Mouse (Mus musculus) mouse embryonic stem cell (cell line): ENCODE measurements around the gene Mapre3.

Experiments used
- in situ Hi-C, 2 experiments: fragments of 300-500 bp; cut with MboI; formaldehyde crosslinking; loops; 1 replicate in 1 of 2; 3 replicates in 1 of 2; pipeline ENCODE4 v1.14.3; 2019 to 2020; ENCODE audit warnings: low sequenced_read_pairs in 2 of 2, low pct_unique_long_range_greater_than_20kb in 1 of 2, mixed read lengths in 1 of 2; ENCODE audit not compliant: unreplicated experiment in 1 of 2

Mapre3 gene

GRCm38 (mm10) chr5:30814424-30815119, at the start of gene Mapre3:
Gene Mapre3 (plus strand): TSS chr5:30814641.
- in situ Hi-C loops = no loop called here

GRCm38 (mm10) chr5:30765596-30766370, 48.7 kb upstream of the Mapre3 start:
- in situ Hi-C loops = no loop called here

GRCm38 (mm10) chr5:30768082-30768481, 46.4 kb upstream of the Mapre3 start:
- in situ Hi-C loops = no loop called here

DNA sequence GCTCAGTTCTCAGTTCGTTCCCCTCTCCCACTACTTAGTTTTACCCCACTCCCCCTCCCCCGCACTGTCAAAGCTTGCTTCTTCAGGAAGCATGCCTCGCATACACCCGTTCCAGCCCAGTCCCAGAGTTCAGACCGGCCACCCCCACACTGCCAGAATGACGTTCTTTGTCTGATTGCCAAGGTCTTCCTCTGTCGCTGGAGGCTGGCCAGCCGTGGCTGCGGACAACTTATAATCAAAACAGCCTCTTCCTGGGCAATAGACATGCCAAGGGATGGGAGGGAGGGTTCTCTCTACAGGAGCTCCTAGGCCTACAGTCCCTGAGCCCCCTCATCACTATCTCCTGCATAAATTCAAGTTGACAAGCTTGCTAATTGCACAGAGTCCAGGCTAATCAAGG, 45.8 kb upstream of the Mapre3 start:
- in situ Hi-C loops = no loop called here

GRCm38 (mm10) chr5:30769075-30769474, 45.4 kb upstream of the Mapre3 start:
- in situ Hi-C loops = no loop called here

- in situ Hi-C loops = loop anchor here (5.0 to 10.0 kb wide), 2 partner anchors 62 to 70 kb away; partner anchors contain the start of gene Dpysl5 (in 1 of the 2)
These were observed 39.7 kb upstream of the Mapre3 start for GRCm38 (mm10) chr5:30774601-30775371.

DNA sequence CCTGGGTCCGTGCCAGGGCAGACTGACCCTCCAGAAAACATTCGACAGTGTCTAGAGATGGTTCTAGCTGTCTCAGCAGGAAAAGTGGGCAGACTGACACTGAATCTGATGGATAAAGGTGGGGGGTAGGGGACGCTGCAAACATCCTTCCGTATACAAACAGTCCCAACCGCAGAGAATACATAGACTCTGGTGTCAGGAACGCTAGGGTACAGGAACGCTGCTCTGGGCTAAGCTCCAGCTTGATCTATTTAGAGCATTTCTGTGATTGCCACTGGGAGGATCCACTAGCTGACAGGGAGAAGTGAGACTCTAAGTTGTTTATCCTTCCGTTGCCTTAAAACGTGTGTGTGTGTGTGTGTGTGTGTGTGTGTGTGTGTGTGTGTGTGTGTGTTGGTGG, 33.7 kb upstream of the Mapre3 start:
- in situ Hi-C loops = no loop called here

- in situ Hi-C loops = no loop called here
These were observed 33.3 kb upstream of the Mapre3 start for GRCm38 (mm10) chr5:30781147-30781546.

GRCm38 (mm10) chr5:30787381-30787780, 27.1 kb upstream of the Mapre3 start:
- in situ Hi-C loops = no loop called here

DNA sequence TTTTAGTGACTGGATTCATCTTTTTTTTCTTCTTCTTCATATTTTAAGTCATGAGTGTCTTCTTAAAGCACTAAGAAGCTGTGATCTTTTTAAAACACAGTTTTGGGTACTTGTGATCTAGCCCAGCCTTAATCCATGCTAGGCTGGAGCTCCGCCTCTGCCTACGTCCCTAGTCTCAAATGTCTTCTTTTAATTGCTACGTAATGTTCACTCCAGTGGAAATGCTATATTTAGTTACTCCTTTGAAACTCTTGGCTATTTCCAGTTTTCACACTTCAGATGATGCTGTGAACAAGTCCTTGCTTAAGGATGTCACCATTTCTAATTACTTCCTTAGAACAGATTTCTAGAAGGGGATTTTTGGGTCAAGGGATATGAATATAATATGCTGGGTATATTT, 24.4 kb upstream of the Mapre3 start:
- in situ Hi-C loops = no loop called here

GRCm38 (mm10) chr5:30796125-30796524, 18.3 kb upstream of the Mapre3 start:
- in situ Hi-C loops = no loop called here

GRCm38 (mm10) chr5:30797482-30797881, 17.0 kb upstream of the Mapre3 start:
- in situ Hi-C loops = no loop called here

GRCm38 (mm10) chr5:30797982-30798381, 16.5 kb upstream of the Mapre3 start:
- in situ Hi-C loops = no loop called here

GRCm38 (mm10) chr5:30798965-30799364, 15.5 kb upstream of the Mapre3 start:
- in situ Hi-C loops = no loop called here

DNA sequence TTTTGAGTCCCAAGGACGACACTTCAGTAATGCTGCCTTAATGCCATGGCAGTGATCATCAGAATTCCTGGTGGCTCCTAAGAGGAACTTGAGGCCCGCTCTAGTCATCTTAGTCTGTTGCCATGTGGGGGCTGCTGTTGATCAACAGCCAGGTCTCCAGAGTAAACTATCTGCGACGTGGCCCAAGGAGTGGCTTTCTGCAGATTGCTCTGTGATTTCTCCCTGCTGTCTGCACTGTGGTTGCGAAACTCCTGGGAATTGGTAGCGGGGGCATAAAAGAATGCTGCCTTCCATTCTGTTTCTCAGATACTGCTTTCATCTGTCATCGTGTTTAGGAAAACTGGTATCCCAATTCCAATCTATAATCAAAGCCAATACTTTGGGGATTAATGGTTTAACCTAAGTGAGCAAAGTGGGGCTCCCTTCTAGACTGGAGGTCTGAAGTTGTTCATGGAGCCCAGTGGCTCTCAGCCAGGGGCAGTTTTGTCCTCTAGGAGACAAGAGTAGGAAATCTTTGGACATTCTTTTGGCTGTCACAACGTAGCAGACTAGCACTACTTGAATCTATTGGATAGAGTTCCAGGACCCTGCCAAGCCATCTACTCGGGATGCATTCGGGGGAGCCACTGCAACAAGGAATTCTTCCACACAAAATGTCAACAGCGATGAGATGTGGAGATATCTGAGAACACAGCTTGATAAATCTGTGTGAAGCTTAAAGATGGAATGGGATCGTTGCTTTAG, 11.5 kb upstream of the Mapre3 start:
- in situ Hi-C loops = loop anchor here (5.0 to 10.0 kb wide), 3 partner anchors 129 to 202 kb away; no protein-coding TSS in a partner anchor

GRCm38 (mm10) chr5:30806106-30806505, 8.3 kb upstream of the Mapre3 start:
- in situ Hi-C loops = loop anchor here (10.0 kb wide), 2 partner anchors 129 to 199 kb away; no protein-coding TSS in a partner anchor

- in situ Hi-C loops = no loop called here
These were observed 652 bp downstream of the Mapre3 start for GRCm38 (mm10) chr5:30815120-30815465.

DNA sequence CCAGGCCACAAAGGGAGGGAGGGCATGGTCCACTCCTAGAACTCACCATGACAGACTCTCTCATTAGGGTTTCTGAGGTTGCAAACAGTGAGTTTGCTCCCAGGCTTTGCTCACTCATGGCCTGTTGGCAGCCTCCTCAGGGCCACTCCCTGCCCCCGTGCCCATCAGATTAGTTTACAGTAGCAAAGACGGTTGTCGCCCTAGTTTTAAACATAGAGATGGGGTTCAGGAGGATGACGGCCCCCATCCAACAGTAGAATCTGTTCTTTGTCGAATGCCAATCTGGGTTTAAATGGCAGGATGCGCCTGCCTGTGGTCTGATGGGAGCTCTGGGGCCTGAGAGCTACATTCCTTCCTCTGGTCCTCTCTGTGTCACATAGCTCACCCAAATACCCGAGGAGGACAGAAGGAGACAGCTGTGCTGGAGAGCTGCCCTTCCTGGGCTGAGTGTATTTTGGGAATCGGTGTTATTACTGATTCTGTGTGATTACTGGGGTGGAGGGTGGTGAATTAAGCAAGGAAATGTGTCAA, 1.9 kb downstream of the Mapre3 start:
- in situ Hi-C loops = no loop called here
